Mouse (Mus musculus) MEL (cell line): ENCODE results near the gene Pllp.

Experiments used
- CHD2 ChIP-seq: IDR thresholded peaks from 2 replicates; pipeline ENCODE4 v1.6.1; 2011; ENCODE audit warnings: low read length, improper control_type of control experiment
- CTCF ChIP-seq, 3 experiments: IDR thresholded peaks in 2 of 3; conservative IDR thresholded peaks in 1 of 3; 2 replicates each; pipeline ENCODE4 v1.5.1; 2011 to 2012; ENCODE audit warnings: low read length in 3 of 3, low read depth in 2 of 3, mild to moderate bottlenecking in 2 of 3, improper control_type of control experiment in 1 of 3, inconsistent platforms in 1 of 3, mixed read lengths in 1 of 3, moderate library complexity in 1 of 3; ENCODE audit not compliant: control insufficient read depth in 1 of 3, insufficient read depth in 1 of 3, poor library complexity in 1 of 3, severe bottlenecking in 1 of 3
- E2F4 ChIP-seq: IDR thresholded peaks from 2 replicates; pipeline ENCODE4 v1.6.1; 2011; ENCODE audit warnings: low read depth, low read length, improper control_type of control experiment, borderline replicate concordance
- EP300 ChIP-seq, 2 experiments: IDR thresholded peaks; 2 replicates each; pipeline ENCODE4 v1.6.1; 2011; ENCODE audit warnings: improper control_type of control experiment in 2 of 2, low read length in 2 of 2, low read depth in 1 of 2, mild to moderate bottlenecking in 1 of 2
- ETS1 ChIP-seq: IDR thresholded peaks from 2 replicates; pipeline ENCODE4 v1.6.1; 2012; ENCODE audit warnings: low read depth, mild to moderate bottlenecking, inconsistent platforms, low read length, improper control_type of control experiment, moderate library complexity
- MAZ ChIP-seq: IDR thresholded peaks from 2 replicates; pipeline ENCODE4 v1.6.1; 2012; ENCODE audit warnings: low read depth, mild to moderate bottlenecking, inconsistent platforms, low read length, improper control_type of control experiment
- MYC ChIP-seq: IDR thresholded peaks from 2 replicates; pipeline ENCODE4 v1.6.1; 2011; ENCODE audit warnings: low read depth, mild to moderate bottlenecking, low read length, improper control_type of control experiment, moderate library complexity
- POLR2A ChIP-seq, 2 experiments: IDR thresholded peaks; 2 replicates each; pipeline ENCODE4 v1.6.1; 2011 to 2012; ENCODE audit warnings: low read length in 2 of 2, mild to moderate bottlenecking in 2 of 2, control low read depth in 1 of 2, improper control_type of control experiment in 1 of 2, low read depth in 1 of 2, moderate library complexity in 1 of 2; ENCODE audit not compliant: control insufficient read depth in 1 of 2, insufficient read depth in 1 of 2, poor library complexity in 1 of 2
- POLR2AphosphoS2 ChIP-seq: IDR thresholded peaks from 2 replicates; pipeline ENCODE4 v1.6.1; 2011; ENCODE audit warnings: low read length, improper control_type of control experiment
- SIN3A ChIP-seq: IDR thresholded peaks from 2 replicates; pipeline ENCODE4 v1.6.1; 2012; ENCODE audit warnings: low read length, improper control_type of control experiment, inconsistent platforms
- TCF12 ChIP-seq: IDR thresholded peaks from 2 replicates; pipeline ENCODE4 v1.6.1; 2014; ENCODE audit warnings: low read depth, mild to moderate bottlenecking, inconsistent platforms, low read length, improper control_type of control experiment, moderate library complexity
- ZNF384 ChIP-seq: IDR thresholded peaks from 2 replicates; pipeline ENCODE4 v1.6.1; 2012; ENCODE audit warnings: low read depth, mild to moderate bottlenecking, inconsistent platforms, low read length, improper control_type of control experiment

GRCm38 (mm10) chr8:94641938-94642337 lies 54.1 kb downstream of the Pllp start:
- TF ChIP-seq CTCF (IDR thresholded peaks at IDR 0.05 in 2 of 3, conservative IDR thresholded peaks at IDR 0.05 in 1 of 3; ENCODE audit: control insufficient read depth in 1 of 3, insufficient read depth in 1 of 3, low read depth in 2 of 3, low read length in 3 of 3, poor library complexity in 1 of 3, severe bottlenecking in 1 of 3) (peak in 1 of 3 experiments; percentile 25; a peak in 1 of 6 replicates), MAZ (no peak), MYC (no peak), SIN3A (no peak), POLR2A (IDR thresholded peaks at IDR 0.05; ENCODE audit: control insufficient read depth in 1 of 2, insufficient read depth in 1 of 2, low read depth in 1 of 2, low read length in 2 of 2, poor library complexity in 1 of 2) (no peak), ZNF384 (no peak), TCF12 (no peak), POLR2AphosphoS2 (no peak), ETS1 (no peak), CHD2 (no peak), EP300 (IDR thresholded peaks at IDR 0.05; ENCODE audit: low read depth in 1 of 2, low read length in 2 of 2) (no peak), E2F4 (no peak)
